Mouse (Mus musculus) embryonic facial prominence, embryonic 11.5 days (tissue): ENCODE measurements at regions not wholly inside any gene's neighbourhood (a gene's known extent, or its start where the extent isn't known, plus 50 kb on each side); places are given as distances from the start of the nearest gene placed in this dataset.

Experiments used
- ATAC-seq: fragments of 200-750 bp; cut with Nextera tagmentation; replicated peaks from 2 replicates; pipeline ENCODE4 v1.8.0; 2017; ENCODE audit warnings: low read depth; ENCODE audit not compliant: insufficient number of reproducible peaks, low FRiP score, low TSS enrichment
- DNase-seq: peaks from one replicate; pipeline ENCODE4 v3.0.0-alpha.2; 2015; ENCODE audit warnings: low spot score
- H3K27ac ChIP-seq: fragments of 300-500 bp; sonication (generic); replicated peaks from 2 replicates; pipeline ENCODE4 v1.5.1; 2014; ENCODE audit warnings: mild to moderate bottlenecking, low read depth, low read length, control low read depth
- H3K27me3 ChIP-seq: fragments of 300-500 bp; sonication (generic); 2 replicates; pipeline ENCODE4 v1.6.1; 2014; ENCODE audit warnings: mild to moderate bottlenecking, low read length, moderate library complexity, mixed read lengths; ENCODE audit not compliant: control insufficient read depth, insufficient read depth
- H3K36me3 ChIP-seq: fragments of 300-500 bp; sonication (generic); replicated peaks from 2 replicates; pipeline ENCODE4 v1.6.1; 2014; ENCODE audit warnings: low read depth, mild to moderate bottlenecking, low read length, moderate library complexity, mixed read lengths; ENCODE audit not compliant: control insufficient read depth, insufficient read depth
- H3K4me1 ChIP-seq: fragments of 300-500 bp; sonication (generic); 2 replicates; pipeline ENCODE4 v1.6.1; 2014; ENCODE audit warnings: low read length, mixed read lengths; ENCODE audit not compliant: control insufficient read depth, insufficient read depth
- H3K4me2 ChIP-seq: fragments of 300-500 bp; sonication (generic); 2 replicates; pipeline ENCODE4 v1.6.1; 2014; ENCODE audit warnings: low read depth, mild to moderate bottlenecking, control low read depth, low read length, moderate library complexity
- H3K4me3 ChIP-seq: fragments of 300-500 bp; sonication (generic); 2 replicates; pipeline ENCODE4 v1.5.1; 2014; ENCODE audit warnings: low read depth, low read length, control low read depth
- H3K9ac ChIP-seq: fragments of 300-500 bp; sonication (generic); replicated peaks from 2 replicates; pipeline ENCODE4 v1.6.1; 2014; ENCODE audit warnings: mild to moderate bottlenecking, control low read depth, low read length
- H3K9me3 ChIP-seq: fragments of 300-500 bp; sonication (generic); replicated peaks from 2 replicates; pipeline ENCODE4 v1.6.1; 2016; ENCODE audit warnings: mild to moderate bottlenecking, low read length, inconsistent platforms, mixed read lengths; ENCODE audit not compliant: control insufficient read depth
- WGBS: fragments of 180-500 bp; shearing (Covaris S2); extraction: QIAGEN DNeasy Blood & Tissue Kit; methylation state at CpG from one replicate; pipeline ENCODE4 v1.1.7; 2014; 5-methylcytosine and 5-hydroxymethylcytosine counted together

DNA sequence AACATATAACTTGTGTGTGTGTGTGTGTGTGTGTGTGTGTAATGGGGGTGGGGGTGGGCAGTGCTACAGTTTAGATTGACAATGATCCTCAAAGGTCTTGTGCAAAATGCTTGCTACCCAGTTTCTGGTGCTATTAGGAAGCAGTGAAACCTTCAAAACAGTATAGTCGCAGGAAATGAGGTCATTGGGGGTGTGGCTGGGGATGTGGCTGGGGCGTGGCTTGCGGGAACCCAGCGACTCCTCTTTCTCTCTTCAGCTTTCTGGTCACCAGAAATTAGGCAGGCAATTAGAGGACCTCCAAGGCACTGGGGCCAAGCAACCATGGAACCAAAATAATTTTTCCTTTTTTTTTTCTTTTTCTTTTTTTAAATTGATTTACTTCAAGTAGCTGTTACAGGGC lies 64.0 kb upstream of the Ahctf1 start:
- H3K36me3 ChIP-seq = no peaks in the 10 kb centered on the region
- no peaks in the 10 kb centered on the region for H3K9me3 ChIP-seq
- H3K4me2 ChIP-seq = no peak overlapping the region
- ATAC-seq (no peak), DNase-seq (no peak)
- H3K9ac ChIP-seq = no peak overlapping the region
- no peaks in the 10 kb centered on the region for H3K4me1 ChIP-seq
- no peak overlapping the region for H3K4me3 ChIP-seq
- no peak overlapping the region for H3K27ac ChIP-seq
- 88% methylated on average over 4 of the region's 4 CpGs for WGBS
- H3K27me3 ChIP-seq = no peaks in the 10 kb centered on the region

DNA sequence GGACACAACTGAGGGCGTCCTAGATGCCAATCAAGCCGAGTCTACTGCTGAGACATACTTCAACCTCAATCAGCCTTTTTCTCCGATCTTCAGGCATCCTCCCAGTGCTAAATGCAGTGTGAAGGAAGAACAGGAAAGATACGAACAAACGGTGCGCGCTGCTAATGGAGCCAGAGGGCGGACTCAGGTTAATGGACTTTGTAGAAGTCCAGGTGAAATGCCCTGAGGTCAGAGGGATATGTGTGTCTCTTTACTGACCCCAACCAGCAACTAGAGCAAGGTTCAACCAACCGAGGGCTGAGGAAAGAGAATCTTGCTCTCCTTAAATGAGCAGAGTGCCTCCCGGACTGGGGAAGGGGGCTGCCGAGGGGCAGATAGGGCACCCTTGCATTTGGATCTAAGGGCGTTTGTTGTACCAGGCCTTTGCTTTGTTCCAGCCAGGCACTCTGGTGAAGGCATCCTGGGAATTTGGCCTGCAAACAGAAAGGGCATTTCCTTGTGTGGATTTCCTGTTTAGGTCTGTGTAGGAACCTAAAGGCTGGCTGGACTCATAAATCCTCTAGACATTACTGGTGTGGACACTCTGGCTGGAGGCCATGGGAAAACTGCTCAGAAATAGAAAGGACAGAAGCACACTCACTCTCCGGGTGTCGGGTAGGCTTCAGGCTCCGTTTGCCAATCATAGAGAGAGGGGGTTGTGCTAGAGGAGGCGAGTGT lies 62.7 kb upstream of the Ahctf1 start:
- 49% methylated on average over 16 of the region's 16 CpGs for WGBS
- H3K27me3 ChIP-seq = no peaks in the 10 kb centered on the region
- H3K9me3 ChIP-seq = no peaks in the 10 kb centered on the region
- ATAC-seq (no peak), DNase-seq (no peak)
- no peak overlapping the region for H3K27ac ChIP-seq
- H3K4me2 ChIP-seq = no peak overlapping the region
- no peaks in the 10 kb centered on the region for H3K4me1 ChIP-seq
- no peak overlapping the region for H3K4me3 ChIP-seq
- no peak overlapping the region for H3K9ac ChIP-seq
- no peaks in the 10 kb centered on the region for H3K36me3 ChIP-seq

DNA sequence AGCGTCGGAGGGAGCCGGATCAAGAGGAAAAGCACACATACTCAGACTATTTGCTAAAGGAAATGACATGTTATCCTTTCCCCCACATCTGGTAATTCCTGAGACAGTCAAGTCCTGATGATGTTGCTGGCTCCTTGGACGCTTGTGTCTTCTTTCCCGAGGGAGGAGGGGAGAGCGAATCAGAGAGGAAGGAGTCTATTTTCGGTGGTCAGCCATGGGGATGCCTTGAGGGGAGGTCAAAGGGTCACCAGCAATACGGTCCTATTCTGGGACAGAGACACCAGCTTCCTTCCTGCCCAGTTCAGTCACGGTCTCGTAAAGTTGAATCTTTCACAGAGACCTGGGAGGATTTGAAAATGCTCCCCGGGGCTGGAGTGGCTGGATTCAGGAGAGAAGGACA lies 62.1 kb upstream of the Ahctf1 start:
- no peak overlapping the region for H3K4me3 ChIP-seq
- H3K27ac ChIP-seq = no peak overlapping the region
- no peak overlapping the region for H3K4me2 ChIP-seq
- no peak for ATAC-seq
- H3K36me3 ChIP-seq = no peaks in the 10 kb centered on the region
- 28% methylated on average over 11 of the region's 11 CpGs for WGBS
- no peak overlapping the region for H3K9ac ChIP-seq
- no peaks in the 10 kb centered on the region for H3K4me1 ChIP-seq
- H3K9me3 ChIP-seq = no peaks in the 10 kb centered on the region
- no peak for DNase-seq
- no peaks in the 10 kb centered on the region for H3K27me3 ChIP-seq

- Histone ChIP-seq H3K27ac (no peak overlapping the region), H3K36me3 (no peaks in the 10 kb centered on the region), H3K9ac (no peak overlapping the region), H3K9me3 (no peaks in the 10 kb centered on the region), H3K4me3 (no peak overlapping the region), H3K4me1 (no peaks in the 10 kb centered on the region), H3K4me2 (no peak overlapping the region), H3K27me3 (no peaks in the 10 kb centered on the region)
- DNase-seq = no peak
- no peak for ATAC-seq
- WGBS = 93% methylated on average over 5 of the region's 5 CpGs
Observed at GRCm38 (mm10) chr1:179864537-179865226, 61.2 kb upstream of the Ahctf1 start.

- ATAC-seq (no peak), DNase-seq (no peak)
- H3K4me1 ChIP-seq = no peaks in the 10 kb centered on the region
- H3K4me3 ChIP-seq = no peak overlapping the region
- H3K27me3 ChIP-seq = no peaks in the 10 kb centered on the region
- no peak overlapping the region for H3K27ac ChIP-seq
- H3K4me2 ChIP-seq = no peak overlapping the region
- no peaks in the 10 kb centered on the region for H3K36me3 ChIP-seq
- H3K9ac ChIP-seq = no peak overlapping the region
- no peaks in the 10 kb centered on the region for H3K9me3 ChIP-seq
- 48% methylated on average over 4 of the region's 4 CpGs for WGBS
Observed at GRCm38 (mm10) chr1:179863420-179863819, 59.9 kb upstream of the Ahctf1 start.

- no peak overlapping the region for H3K4me3 ChIP-seq
- H3K9ac ChIP-seq = no peak overlapping the region
- WGBS = 55% methylated on average over 3 of the region's 3 CpGs
- no peaks in the 10 kb centered on the region for H3K36me3 ChIP-seq
- H3K4me1 ChIP-seq = no peaks in the 10 kb centered on the region
- H3K9me3 ChIP-seq = no peaks in the 10 kb centered on the region
- H3K27ac ChIP-seq = no peak overlapping the region
- H3K27me3 ChIP-seq = no peaks in the 10 kb centered on the region
- no peak for DNase-seq
- ATAC-seq = no peak
- no peak overlapping the region for H3K4me2 ChIP-seq
Observed at GRCm38 (mm10) chr1:179862941-179863340, 59.5 kb upstream of the Ahctf1 start.

- H3K27me3 ChIP-seq = no peaks in the 10 kb centered on the region
- DNase-seq (no peak), ATAC-seq (no peak)
- no peak overlapping the region for H3K27ac ChIP-seq
- no peak overlapping the region for H3K4me3 ChIP-seq
- no peak overlapping the region for H3K9ac ChIP-seq
- no peak overlapping the region for H3K4me2 ChIP-seq
- H3K36me3 ChIP-seq = no peaks in the 10 kb centered on the region
- H3K4me1 ChIP-seq = no peaks in the 10 kb centered on the region
- WGBS = 64% methylated on average over 3 of the region's 3 CpGs
- no peaks in the 10 kb centered on the region for H3K9me3 ChIP-seq
Observed at GRCm38 (mm10) chr1:179861776-179862175, 58.3 kb upstream of the Ahctf1 start.

DNA sequence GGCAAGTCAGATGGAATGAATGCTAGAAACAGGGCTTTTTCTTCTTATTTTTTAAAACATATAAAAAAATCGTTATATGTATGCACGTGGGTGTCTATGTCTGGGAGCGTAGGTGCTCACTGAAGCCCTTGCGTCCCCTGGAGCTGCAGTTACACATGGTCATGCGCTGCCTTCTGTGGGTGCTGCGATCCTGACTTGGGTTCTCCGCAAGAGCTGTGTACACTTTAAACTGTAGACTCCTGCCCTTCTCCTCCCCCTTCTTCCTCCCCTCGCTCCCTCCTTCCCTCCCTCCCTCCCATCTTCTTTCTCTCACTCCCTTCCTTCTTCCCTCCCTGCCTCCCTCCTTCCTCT lies 56.0 kb upstream of the Ahctf1 start:
- H3K4me3 ChIP-seq = no peak overlapping the region
- ATAC-seq (0 out of 2 replicates have a peak, but pooled peaks have one; percentile 41), DNase-seq (no peak)
- no peaks in the 10 kb centered on the region for H3K36me3 ChIP-seq
- H3K27ac ChIP-seq = no peak overlapping the region
- H3K9me3 ChIP-seq = no peaks in the 10 kb centered on the region
- WGBS = 81% methylated on average over 8 of the region's 8 CpGs
- no peaks in the 10 kb centered on the region for H3K4me1 ChIP-seq
- no peak overlapping the region for H3K4me2 ChIP-seq
- no peak overlapping the region for H3K9ac ChIP-seq
- H3K27me3 ChIP-seq = no peaks in the 10 kb centered on the region
